Mouse (Mus musculus) G1E (cell line): ENCODE measurements around the gene Dirc2. TPM values are rescaled to one million over a fixed set of nuclear protein-coding genes. Genes with fewer than 3 reads are reported as not detected.

Experiments used
- ATAC-seq: 2 replicates; pipeline ENCODE4 v1.8.0; 2016; ENCODE audit warnings: mild to moderate bottlenecking; ENCODE audit not compliant: insufficient number of reproducible peaks, poor library complexity, low FRiP score, severe bottlenecking; ENCODE audit errors: extremely low read depth
- DNase-seq: peaks from one replicate; pipeline ENCODE4 v3.0.0; 2012; ENCODE audit warnings: low spot score
- H3K27me3 ChIP-seq: 2 replicates; pipeline ENCODE4 v1.6.1; 2012; ENCODE audit warnings: mild to moderate bottlenecking, low read length, inconsistent platforms; ENCODE audit not compliant: insufficient read depth
- H3K36me3 ChIP-seq: replicated peaks from 2 replicates; pipeline ENCODE3; 2012; ENCODE audit warnings: mild to moderate bottlenecking, inconsistent platforms
- H3K4me1 ChIP-seq: 2 replicates; pipeline ENCODE4 v1.6.1; 2012; ENCODE audit warnings: low read depth, low read length, inconsistent platforms, mixed read lengths; ENCODE audit not compliant: insufficient read depth
- H3K4me3 ChIP-seq: 2 replicates; pipeline ENCODE4 v1.5.1; 2012; ENCODE audit warnings: low read depth, mild to moderate bottlenecking, inconsistent platforms, low read length, moderate library complexity, mixed read lengths
- H3K9me3 ChIP-seq: replicated peaks from 2 replicates; pipeline ENCODE4 v1.6.1; 2012; ENCODE audit warnings: inconsistent platforms
- CTCF ChIP-seq: IDR thresholded peaks from 2 replicates; pipeline ENCODE4 v1.5.1; 2012; ENCODE audit warnings: low read depth, low read length, inconsistent platforms, mixed read lengths
- GATA1 ChIP-seq: IDR thresholded peaks from 2 replicates; pipeline ENCODE4 v1.6.1; 2012; ENCODE audit warnings: borderline replicate concordance, low read length, inconsistent platforms, mixed read lengths
- GATA2 ChIP-seq: IDR thresholded peaks from 2 replicates; pipeline ENCODE4 v1.6.1; 2012; ENCODE audit warnings: low read depth, low read length, inconsistent platforms, borderline replicate concordance
- POLR2AphosphoS5 ChIP-seq: IDR thresholded peaks from 2 replicates; pipeline ENCODE4 v1.6.1; 2012; ENCODE audit warnings: low read depth, low read length, inconsistent platforms; ENCODE audit not compliant: insufficient replicate concordance
- TAL1 ChIP-seq: conservative IDR thresholded peaks from 2 replicates; pipeline ENCODE4 v1.6.1; 2012; ENCODE audit warnings: low read depth, low read length, inconsistent platforms, mixed read lengths
- polyA plus RNA-seq: library from polyadenylated mRNA; stranded (reverse); fragments of >175 nt; gene quantifications from 2 replicates; pipeline ENCODE4 v1.2.3, GENCODE M21; 2012
- total RNA-seq, 2 experiments: library from RNA; stranded (forward) in 1 of 2; stranded (reverse) in 1 of 2; fragments of 200-1000 nt in 1 of 2; fragments of >200 nt in 1 of 2; fragmentation: Nextera tagmentation in 1 of 2; gene quantifications; 2 replicates each; pipeline ENCODE4 v1.2.3; 2014 to 2017

Gene Dirc2
- total and polyA plus RNA-seq, 3 experiments = 3.3 to 23.5 (median 14.2) TPM

- Histone ChIP-seq H3K4me1 (peaks cover 62% of the 10 kb centered on the region), H3K9me3 (0 out of 2 replicates have a peak, but pooled peaks cover 3% of the 10 kb centered on the region), H3K4me3 (peak overlapping the region; percentile 20; the same call in 1 of the 2 replicates), H3K36me3 (no peaks in the 10 kb centered on the region), H3K27me3 (peaks cover 43% of the 10 kb centered on the region)
- peak; percentile 95 for ATAC-seq
- TF ChIP-seq GATA1 (no peak), POLR2AphosphoS5 (no peak), TAL1 (peak; percentile 99), CTCF (no peak), GATA2 (peak; percentile 95)
- DNase-seq = peak; percentile 77
These were observed 91.5 kb downstream of the Dirc2 start for GRCm38 (mm10) chr16:35677511-35678113.

GRCm38 (mm10) chr16:35664847-35665246, 104.3 kb downstream of the Dirc2 start:
- peaks cover 7% of the 10 kb centered on the region for H3K9me3 ChIP-seq
- no peak for TF ChIP-seq CTCF
- no peak for TF ChIP-seq TAL1
- TF ChIP-seq GATA2 = no peak
- TF ChIP-seq POLR2AphosphoS5 = no peak
- TF ChIP-seq GATA1 = no peak
- no peaks in the 10 kb centered on the region for H3K36me3 ChIP-seq
- H3K4me3 ChIP-seq = no peak overlapping the region
- ATAC-seq (no peak), DNase-seq (no peak)
- peaks cover 77% of the 10 kb centered on the region for H3K27me3 ChIP-seq
- no peaks in the 10 kb centered on the region for H3K4me1 ChIP-seq

GRCm38 (mm10) chr16:35663831-35664414, 105.2 kb downstream of the Dirc2 start:
- peaks cover 76% of the 10 kb centered on the region for H3K27me3 ChIP-seq
- TF ChIP-seq GATA1 (no peak), TAL1 (no peak), GATA2 (no peak), POLR2AphosphoS5 (no peak), CTCF (no peak)
- H3K4me3 ChIP-seq = no peak overlapping the region
- no peak for DNase-seq
- H3K36me3 ChIP-seq = no peaks in the 10 kb centered on the region
- ATAC-seq = no peak
- H3K4me1 ChIP-seq = no peaks in the 10 kb centered on the region
- H3K9me3 ChIP-seq = peaks cover 12% of the 10 kb centered on the region

- Histone ChIP-seq H3K9me3 (peaks cover 12% of the 10 kb centered on the region), H3K36me3 (no peaks in the 10 kb centered on the region), H3K4me1 (no peaks in the 10 kb centered on the region; the same call in 1 of the 2 replicates), H3K27me3 (peaks cover 84% of the 10 kb centered on the region), H3K4me3 (no peak overlapping the region)
- DNase-seq (no peak), ATAC-seq (no peak)
- TF ChIP-seq TAL1 (no peak), GATA1 (no peak), CTCF (no peak), GATA2 (no peak), POLR2AphosphoS5 (no peak)
These were observed 108.9 kb downstream of the Dirc2 start for GRCm38 (mm10) chr16:35660222-35660621.

- DNase-seq = no peak
- no peak for ATAC-seq
- H3K36me3 ChIP-seq = no peaks in the 10 kb centered on the region
- H3K4me3 ChIP-seq = no peak overlapping the region
- H3K9me3 ChIP-seq = no peaks in the 10 kb centered on the region
- H3K4me1 ChIP-seq = no peaks in the 10 kb centered on the region; the same call in 1 of the 2 replicates
- TF ChIP-seq GATA1 = no peak
- no peak for TF ChIP-seq GATA2
- TF ChIP-seq TAL1 = no peak
- no peak for TF ChIP-seq POLR2AphosphoS5
- TF ChIP-seq CTCF = no peak
- peaks cover 74% of the 10 kb centered on the region for H3K27me3 ChIP-seq
These were observed 115.2 kb downstream of the Dirc2 start for GRCm38 (mm10) chr16:35653951-35654350.

GRCm38 (mm10) chr16:35652706-35653105, 116.5 kb downstream of the Dirc2 start:
- DNase-seq (no peak), ATAC-seq (no peak)
- H3K27me3 ChIP-seq = peaks cover 71% of the 10 kb centered on the region
- H3K9me3 ChIP-seq = no peaks in the 10 kb centered on the region
- no peak overlapping the region for H3K4me3 ChIP-seq
- no peaks in the 10 kb centered on the region for H3K4me1 ChIP-seq
- H3K36me3 ChIP-seq = no peaks in the 10 kb centered on the region
- no peak for TF ChIP-seq TAL1
- no peak for TF ChIP-seq GATA2
- no peak for TF ChIP-seq POLR2AphosphoS5
- no peak for TF ChIP-seq CTCF
- no peak for TF ChIP-seq GATA1
